Mouse (Mus musculus) stomach, postnatal 0 days (tissue): ENCODE measurements at regions not wholly inside any gene's neighbourhood (a gene's known extent, or its start where the extent isn't known, plus 50 kb on each side); places are given as distances from the start of the nearest gene placed in this dataset.

Source experiments
- ATAC-seq: fragments of 200-750 bp; cut with Nextera tagmentation; 2 replicates; pipeline ENCODE4 v1.8.0; 2017; ENCODE audit not compliant: low FRiP score, low TSS enrichment
- DNase-seq: peaks from one replicate; pipeline ENCODE4 v3.0.0-alpha.2; 2016; ENCODE audit warnings: low spot score
- H3K27ac ChIP-seq: fragments of 300-500 bp; sonication (generic); replicated peaks from 2 replicates; pipeline ENCODE4 v1.5.1; 2014; ENCODE audit warnings: mild to moderate bottlenecking, control low read depth
- H3K27me3 ChIP-seq: fragments of 300-500 bp; sonication (generic); 2 replicates; pipeline ENCODE4 v1.6.1; 2014; ENCODE audit warnings: low read length; ENCODE audit not compliant: control insufficient read depth, insufficient read depth
- H3K36me3 ChIP-seq: fragments of 300-500 bp; sonication (generic); 2 replicates; pipeline ENCODE4 v1.6.1; 2014; ENCODE audit warnings: low read length, mixed read lengths; ENCODE audit not compliant: control insufficient read depth, insufficient read depth
- H3K4me1 ChIP-seq: fragments of 300-500 bp; sonication (generic); replicated peaks from 2 replicates; pipeline ENCODE4 v1.6.1; 2014; ENCODE audit warnings: antibody characterized with exemption; ENCODE audit not compliant: control insufficient read depth, insufficient read depth
- H3K4me2 ChIP-seq: fragments of 300-500 bp; sonication (generic); replicated peaks from 2 replicates; pipeline ENCODE4 v1.6.1; 2014; ENCODE audit warnings: low read depth, mild to moderate bottlenecking, control low read depth, moderate library complexity
- H3K4me3 ChIP-seq: fragments of 300-500 bp; sonication (generic); 2 replicates; pipeline ENCODE4 v1.5.1; 2014; ENCODE audit warnings: low read depth, low read length, control low read depth
- H3K9ac ChIP-seq: fragments of 300-500 bp; sonication (generic); 2 replicates; pipeline ENCODE4 v1.6.1; 2014; ENCODE audit warnings: mild to moderate bottlenecking, low read length, control low read depth, mixed read lengths
- H3K9me3 ChIP-seq: fragments of 300-500 bp; sonication (generic); 2 replicates; pipeline ENCODE4 v1.6.1; 2016; ENCODE audit warnings: low read length; ENCODE audit not compliant: control insufficient read depth
- CTCF ChIP-seq: IDR thresholded peaks from 2 replicates; pipeline ENCODE4 v1.5.1; 2016; ENCODE audit warnings: antibody characterized with exemption, low read depth, mild to moderate bottlenecking, moderate library complexity
- EP300 ChIP-seq: optimal IDR thresholded peaks from 2 replicates; pipeline ENCODE3; 2016; ENCODE audit warnings: antibody characterized with exemption
- WGBS: fragments of 180-500 bp; shearing (Covaris S2); extraction: QIAGEN DNeasy Blood & Tissue Kit; methylation state at CpG from one replicate; pipeline ENCODE4 v1.1.7; 2014; 5-methylcytosine and 5-hydroxymethylcytosine counted together

DNA sequence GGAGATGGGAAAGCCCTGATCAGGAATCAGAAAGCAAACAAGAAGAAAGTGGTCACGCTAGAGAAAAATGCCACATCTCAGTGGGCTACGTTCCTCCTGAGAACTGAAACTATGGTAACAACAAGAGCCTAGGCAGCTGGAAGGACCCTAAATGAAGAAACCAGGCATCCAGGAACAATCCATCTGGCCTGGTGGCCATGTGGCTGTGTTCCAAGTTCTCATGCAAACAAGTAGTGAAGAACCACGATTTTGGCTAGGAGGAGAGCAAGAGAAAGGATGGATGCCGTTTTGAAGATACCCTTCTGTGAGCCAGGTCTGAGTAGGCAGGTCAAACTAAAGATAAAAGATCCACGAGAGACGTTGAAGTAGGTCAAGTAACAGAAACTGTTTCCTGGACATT, 1613.6 kb upstream of the Gm6569 start:
- no peaks in the 10 kb centered on the region for H3K36me3 ChIP-seq
- H3K4me3 ChIP-seq, result no peak overlapping the region
- H3K4me2 ChIP-seq, result no peak overlapping the region
- H3K4me1 ChIP-seq, result no peaks in the 10 kb centered on the region
- H3K9ac ChIP-seq, result no peak overlapping the region
- no peak overlapping the region for H3K27ac ChIP-seq
- TF ChIP-seq EP300 (no peak), CTCF (no peak)
- 77% methylated on average over 6 of the region's 6 CpGs for WGBS
- DNase-seq (no peak), ATAC-seq (no peak)
- no peaks in the 10 kb centered on the region for H3K9me3 ChIP-seq
- no peaks in the 10 kb centered on the region for H3K27me3 ChIP-seq

DNA sequence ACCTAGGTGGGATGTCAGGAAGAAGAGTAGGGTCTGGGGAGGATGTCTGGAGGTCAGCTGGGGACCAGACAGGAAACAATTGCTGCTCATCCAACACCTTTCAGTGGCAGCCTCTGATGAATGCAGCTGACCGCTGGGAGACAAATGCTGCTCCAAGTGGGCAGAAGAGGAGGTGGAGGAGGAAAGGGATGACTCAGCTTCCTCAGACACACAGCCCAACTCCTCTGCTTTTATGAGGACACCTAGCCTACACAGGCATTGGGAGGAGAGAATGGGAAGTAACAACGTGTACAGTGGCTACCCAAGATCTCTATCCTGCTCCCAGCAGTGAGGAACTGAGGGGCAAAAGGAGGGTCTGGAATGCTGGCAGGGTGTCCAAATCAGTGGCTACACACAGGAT, 1602.0 kb upstream of the Gm6569 start:
- Histone ChIP-seq H3K4me1 (no peaks in the 10 kb centered on the region), H3K9me3 (no peaks in the 10 kb centered on the region), H3K36me3 (no peaks in the 10 kb centered on the region), H3K4me3 (no peak overlapping the region), H3K27ac (no peak overlapping the region), H3K27me3 (no peaks in the 10 kb centered on the region), H3K9ac (no peak overlapping the region), H3K4me2 (no peak overlapping the region)
- no peak for DNase-seq
- no peak for ATAC-seq
- TF ChIP-seq CTCF (no peak), EP300 (no peak)
- 28% methylated on average over 2 of the region's 2 CpGs for WGBS

DNA sequence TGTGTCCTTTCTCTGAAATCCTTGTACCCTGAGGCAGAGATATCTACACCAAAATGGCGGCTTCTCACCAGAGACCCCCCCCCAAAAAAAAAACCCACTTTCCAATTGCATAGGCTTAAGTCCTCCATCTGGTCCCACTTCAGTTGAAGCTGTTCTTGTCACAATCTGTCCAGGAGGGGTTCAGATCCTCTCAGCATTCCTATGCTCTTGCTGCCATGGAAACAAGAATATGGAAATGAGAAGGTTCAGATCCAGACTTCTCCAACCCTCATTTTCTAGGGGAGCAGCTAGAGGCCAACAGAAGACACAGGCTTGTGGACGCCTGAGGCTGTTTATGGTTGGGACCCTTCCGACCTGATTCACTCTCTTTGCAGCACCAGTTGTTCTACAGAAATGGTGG, 1569.7 kb upstream of the Gm6569 start:
- TF ChIP-seq CTCF (no peak), EP300 (no peak)
- Histone ChIP-seq H3K4me1 (no peaks in the 10 kb centered on the region), H3K4me2 (no peak overlapping the region), H3K9me3 (no peaks in the 10 kb centered on the region), H3K4me3 (no peak overlapping the region), H3K9ac (no peak overlapping the region), H3K36me3 (no peaks in the 10 kb centered on the region), H3K27ac (no peak overlapping the region), H3K27me3 (no peaks in the 10 kb centered on the region)
- DNase-seq, result no peak
- no peak for ATAC-seq
- 77% methylated on average over 3 of the region's 3 CpGs for WGBS

DNA sequence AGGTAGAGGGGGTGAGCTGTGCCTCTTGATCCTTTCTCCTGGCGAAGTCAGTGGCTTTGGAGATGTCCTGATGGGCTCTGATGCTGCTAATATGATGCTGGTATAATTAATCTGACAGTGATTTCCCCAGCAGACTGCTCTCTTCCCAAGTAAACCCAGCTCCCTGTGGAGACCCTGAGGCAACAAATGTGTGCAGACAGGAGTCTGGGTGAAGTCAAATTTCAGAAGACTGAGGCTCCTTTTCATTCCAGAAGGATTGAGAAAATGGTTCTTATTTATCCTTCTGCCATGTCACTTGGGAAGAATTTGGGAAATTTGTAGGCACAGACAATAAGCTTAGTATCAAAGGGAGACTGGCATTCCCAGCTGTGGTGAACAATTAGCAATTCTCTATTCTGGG, 1550.5 kb upstream of the Gm6569 start:
- no peak for ATAC-seq
- Histone ChIP-seq H3K27me3 (no peaks in the 10 kb centered on the region), H3K4me2 (no peak overlapping the region), H3K4me1 (no peaks in the 10 kb centered on the region), H3K4me3 (no peak overlapping the region), H3K9ac (no peak overlapping the region), H3K36me3 (no peaks in the 10 kb centered on the region), H3K9me3 (no peaks in the 10 kb centered on the region), H3K27ac (no peak overlapping the region)
- DNase-seq, result no peak
- 50% methylated on average over 1 of the region's 1 CpGs for WGBS
- TF ChIP-seq CTCF (no peak), EP300 (no peak)

DNA sequence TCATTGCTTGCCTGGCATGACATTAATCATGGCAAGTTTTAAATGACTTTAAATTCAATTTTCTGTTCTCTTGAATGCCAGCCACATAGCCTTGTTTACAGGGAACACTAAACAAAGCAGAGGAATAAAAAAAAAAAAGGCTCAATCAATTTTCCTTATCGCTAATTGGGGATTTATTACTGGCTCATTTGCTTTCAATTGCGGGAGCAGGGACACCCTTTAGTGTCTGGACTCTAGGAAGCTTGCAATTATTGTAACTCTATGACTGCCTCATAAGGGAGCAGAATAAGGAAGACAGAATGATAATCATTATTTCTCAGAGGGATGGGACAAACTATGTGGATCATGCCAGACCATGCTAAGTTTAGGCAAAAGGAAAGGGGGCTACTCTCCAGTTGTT, 1537.7 kb upstream of the Gm6569 start:
- H3K9ac ChIP-seq, result no peak overlapping the region
- H3K4me2 ChIP-seq, result no peak overlapping the region
- no peaks in the 10 kb centered on the region for H3K27me3 ChIP-seq
- no peaks in the 10 kb centered on the region for H3K9me3 ChIP-seq
- H3K4me1 ChIP-seq, result no peaks in the 10 kb centered on the region
- H3K4me3 ChIP-seq, result no peak overlapping the region
- DNase-seq (no peak), ATAC-seq (no peak)
- WGBS, result 78% methylated on average over 2 of the region's 2 CpGs
- no peak overlapping the region for H3K27ac ChIP-seq
- no peaks in the 10 kb centered on the region for H3K36me3 ChIP-seq
- TF ChIP-seq CTCF (no peak), EP300 (no peak)

DNA sequence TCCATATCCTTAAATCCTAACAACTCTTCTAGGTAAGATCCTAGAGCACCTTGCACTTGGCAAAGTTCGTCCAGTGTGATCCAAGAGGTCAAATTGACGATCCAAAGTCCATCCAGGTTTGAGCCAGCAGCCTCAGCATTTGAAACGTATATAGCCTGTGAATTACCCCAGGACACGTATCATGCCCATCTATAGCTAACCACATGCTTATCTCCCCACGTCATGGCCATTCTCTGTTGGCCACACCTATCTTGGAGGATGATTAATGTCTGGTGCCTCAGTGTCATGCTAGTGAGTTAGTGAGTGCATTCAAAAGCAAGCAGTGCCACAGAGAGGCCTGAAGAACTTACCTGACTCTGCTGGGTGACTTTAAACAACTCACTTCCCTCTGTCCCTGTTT, 1521.9 kb upstream of the Gm6569 start:
- Histone ChIP-seq H3K4me3 (no peak overlapping the region), H3K4me1 (no peaks in the 10 kb centered on the region), H3K4me2 (no peak overlapping the region), H3K9ac (no peak overlapping the region), H3K27ac (no peak overlapping the region), H3K27me3 (no peaks in the 10 kb centered on the region), H3K36me3 (no peaks in the 10 kb centered on the region), H3K9me3 (no peaks in the 10 kb centered on the region)
- ATAC-seq (no peak), DNase-seq (no peak)
- no peak for TF ChIP-seq EP300
- no peak for TF ChIP-seq CTCF
- WGBS, result 67% methylated on average over 5 of the region's 5 CpGs

DNA sequence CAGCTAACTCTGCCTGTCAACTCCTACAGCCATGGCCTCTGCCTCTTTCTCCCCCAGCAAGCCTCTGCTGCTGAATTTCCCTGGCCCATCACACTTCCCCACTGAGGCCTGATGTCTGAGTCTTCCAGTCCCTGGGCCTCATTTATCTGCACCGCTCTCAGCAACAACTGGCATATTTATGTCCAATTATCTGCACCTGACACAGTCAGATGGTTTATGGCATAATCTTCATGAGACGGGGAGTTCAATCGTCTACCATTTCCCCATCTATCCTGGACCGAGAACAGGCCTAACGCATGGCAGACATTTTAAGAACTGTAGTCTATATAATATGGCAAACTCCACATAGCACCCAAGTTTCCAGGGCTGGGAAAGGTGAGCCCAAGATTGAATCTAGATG, 1512.8 kb upstream of the Gm6569 start:
- no peak overlapping the region for H3K4me2 ChIP-seq
- no peaks in the 10 kb centered on the region for H3K27me3 ChIP-seq
- H3K27ac ChIP-seq, result no peak overlapping the region
- no peaks in the 10 kb centered on the region for H3K4me1 ChIP-seq
- no peak for ATAC-seq
- no peaks in the 10 kb centered on the region for H3K9me3 ChIP-seq
- DNase-seq, result no peak
- WGBS, result 89% methylated on average over 5 of the region's 5 CpGs
- H3K4me3 ChIP-seq, result no peak overlapping the region
- TF ChIP-seq CTCF, result no peak
- TF ChIP-seq EP300, result no peak
- no peak overlapping the region for H3K9ac ChIP-seq
- no peaks in the 10 kb centered on the region for H3K36me3 ChIP-seq
